Mouse (Mus musculus): ENCODE results near the gene Alg5. TPM values are rescaled to one million over a fixed set of nuclear protein-coding genes. Genes with fewer than 3 reads are reported as not detected.

Gene Alg5
- polyA plus RNA-seq, 1 experiment from 2014 or later = 37.0 TPM

- WGBS = 83% methylated on average over 6 of the region's 6 CpGs
- no peak for DNase-seq (ENCODE audit: low spot score)
- H3K9me3 ChIP-seq = peaks cover 4% of the 10 kb centered on the region; the same call in 1 of the 2 replicates
- H3K4me3 ChIP-seq = no peak overlapping the region
- no peaks in the 10 kb centered on the region for H3K36me3 ChIP-seq
- H3K4me1 ChIP-seq (replicated peaks) = 0 out of 2 replicates have a peak, but pooled peaks cover 3% of the 10 kb centered on the region
- no peaks in the 10 kb centered on the region for H3K27me3 ChIP-seq (ENCODE audit: insufficient read depth, poor library complexity, severe bottlenecking)
- no peak overlapping the region for H3K27ac ChIP-seq
Observed at GRCm38 (mm10) chr3:54773613-54774012, 38.3 kb downstream of the Alg5 start.

GRCm38 (mm10) chr3:54775989-54776631 lies 40.8 kb downstream of the Alg5 start:
- H3K27ac ChIP-seq = no peak overlapping the region
- H3K36me3 ChIP-seq = no peaks in the 10 kb centered on the region
- WGBS = 76% methylated on average over 7 of the region's 7 CpGs
- no peak overlapping the region for H3K4me3 ChIP-seq
- no peak for DNase-seq (ENCODE audit: low spot score)
- H3K9me3 ChIP-seq = peaks cover 4% of the 10 kb centered on the region; the same call in 1 of the 2 replicates
- 0 out of 2 replicates have a peak, but pooled peaks cover 3% of the 10 kb centered on the region for H3K4me1 ChIP-seq (replicated peaks)
- H3K27me3 ChIP-seq (ENCODE audit: insufficient read depth, poor library complexity, severe bottlenecking) = no peaks in the 10 kb centered on the region

GRCm38 (mm10) chr3:54790601-54791000 lies 55.3 kb downstream of the Alg5 start:
- H3K4me1 ChIP-seq (replicated peaks) = no peaks in the 10 kb centered on the region

GRCm38 (mm10) chr3:54791822-54792677 lies 56.7 kb downstream of the Alg5 start:
- H3K27ac ChIP-seq = no peak overlapping the region
- DNase-seq (ENCODE audit: low spot score) = no peak
- H3K4me3 ChIP-seq = no peak overlapping the region
- 0 out of 2 replicates have a peak, but pooled peaks cover 3% of the 10 kb centered on the region for H3K27me3 ChIP-seq (ENCODE audit: insufficient read depth, poor library complexity, severe bottlenecking)
- H3K4me1 ChIP-seq (replicated peaks) = no peaks in the 10 kb centered on the region
- H3K36me3 ChIP-seq = no peaks in the 10 kb centered on the region; the same call in 1 of the 2 replicates
- H3K9me3 ChIP-seq = peaks cover 12% of the 10 kb centered on the region
- 83% methylated on average over 10 of the region's 10 CpGs for WGBS

More at GRCm38 (mm10) chr3:54790601-54791000, 55.3 kb downstream of the Alg5 start:
- peaks cover 12% of the 10 kb centered on the region for H3K9me3 ChIP-seq
- no peak for DNase-seq (ENCODE audit: low spot score)
- WGBS = 54% methylated on average over 2 of the region's 2 CpGs
- no peak overlapping the region for H3K27ac ChIP-seq
- H3K36me3 ChIP-seq = no peaks in the 10 kb centered on the region; the same call in 1 of the 2 replicates
- no peak overlapping the region for H3K4me3 ChIP-seq
- no peaks in the 10 kb centered on the region for H3K27me3 ChIP-seq (ENCODE audit: insufficient read depth, poor library complexity, severe bottlenecking)

GRCm38 (mm10) chr3:54793762-54794161 lies 58.4 kb downstream of the Alg5 start:
- Histone ChIP-seq H3K36me3 (no peaks in the 10 kb centered on the region; the same call in 1 of the 2 replicates), H3K27ac (no peak overlapping the region), H3K9me3 (peaks cover 12% of the 10 kb centered on the region), H3K4me1 (replicated peaks) (no peaks in the 10 kb centered on the region), H3K27me3 (ENCODE audit: insufficient read depth, poor library complexity, severe bottlenecking) (0 out of 2 replicates have a peak, but pooled peaks cover 3% of the 10 kb centered on the region), H3K4me3 (no peak overlapping the region)
- no peak for DNase-seq (ENCODE audit: low spot score)
- 82% methylated on average over 6 of the region's 6 CpGs for WGBS

- WGBS = 92% methylated on average over 5 of the region's 5 CpGs
Observed at GRCm38 (mm10) chr3:54795379-54795778, 60.0 kb downstream of the Alg5 start.

GRCm38 (mm10) chr3:54795806-54796205 lies 60.5 kb downstream of the Alg5 start:
- WGBS = 95% methylated on average over 1 of the region's 1 CpGs
- no peaks in the 10 kb centered on the region; the same call in 1 of the 2 replicates for H3K36me3 ChIP-seq
- H3K4me1 ChIP-seq (replicated peaks) = no peaks in the 10 kb centered on the region
- no peak for DNase-seq (ENCODE audit: low spot score)
- peaks cover 12% of the 10 kb centered on the region for H3K9me3 ChIP-seq
- H3K27ac ChIP-seq = no peak overlapping the region
- no peak overlapping the region for H3K4me3 ChIP-seq
- 0 out of 2 replicates have a peak, but pooled peaks cover 3% of the 10 kb centered on the region for H3K27me3 ChIP-seq (ENCODE audit: insufficient read depth, poor library complexity, severe bottlenecking)

More at GRCm38 (mm10) chr3:54795379-54795778, 60.0 kb downstream of the Alg5 start:
- Histone ChIP-seq H3K9me3 (peaks cover 12% of the 10 kb centered on the region), H3K27me3 (ENCODE audit: insufficient read depth, poor library complexity, severe bottlenecking) (0 out of 2 replicates have a peak, but pooled peaks cover 3% of the 10 kb centered on the region), H3K27ac (no peak overlapping the region), H3K36me3 (no peaks in the 10 kb centered on the region; the same call in 1 of the 2 replicates), H3K4me3 (no peak overlapping the region), H3K4me1 (replicated peaks) (no peaks in the 10 kb centered on the region)
- no peak for DNase-seq (ENCODE audit: low spot score)

GRCm38 (mm10) chr3:54797211-54797610 lies 61.9 kb downstream of the Alg5 start:
- H3K9me3 ChIP-seq = peaks cover 12% of the 10 kb centered on the region
- H3K36me3 ChIP-seq = no peaks in the 10 kb centered on the region; the same call in 1 of the 2 replicates
- no peak overlapping the region for H3K4me3 ChIP-seq
- H3K27ac ChIP-seq = no peak overlapping the region
- 32% methylated on average over 16 of the region's 16 CpGs for WGBS
- DNase-seq (ENCODE audit: low spot score) = peak; percentile 50
- no peaks in the 10 kb centered on the region for H3K4me1 ChIP-seq (replicated peaks)
- H3K27me3 ChIP-seq (ENCODE audit: insufficient read depth, poor library complexity, severe bottlenecking) = 0 out of 2 replicates have a peak, but pooled peaks cover 3% of the 10 kb centered on the region

Other genes starting within 250 kb of the Alg5 start
- 105 and 112 TPM in 2 replicates for gene Supt20, start 42.7 kb upstream of the Alg5 start, polyA plus RNA-seq (2016; fragmentation: Nextera tagmentation; extraction: Ambion mirVana)
- gene Gm21958, start 21.2 kb upstream of the Alg5 start, polyA plus RNA-seq (2016; fragmentation: Nextera tagmentation; extraction: Ambion mirVana) = 0.93 TPM in 1 of 2 replicates, not detected in the other
- gene Exosc8, start 146 bp upstream of the Alg5 start, polyA plus RNA-seq (2016; fragmentation: Nextera tagmentation; extraction: Ambion mirVana) = 143 and 175 TPM in 2 replicates
- 0.19 and 0.25 TPM in 2 replicates for gene Smad9, start 20.0 kb downstream of the Alg5 start, polyA plus RNA-seq (2016; fragmentation: Nextera tagmentation; extraction: Ambion mirVana)
- gene Rfxap, start 72.3 kb downstream of the Alg5 start, polyA plus RNA-seq (2016; fragmentation: Nextera tagmentation; extraction: Ambion mirVana) = 32.9 and 39.5 TPM in 2 replicates
- 0.12 and 0.17 TPM in 2 replicates for gene Sertm1, start 180.3 kb downstream of the Alg5 start, polyA plus RNA-seq (2016; fragmentation: Nextera tagmentation; extraction: Ambion mirVana)

Measured in hindbrain, embryonic 10.5 days (tissue).